ENCODE assay signal across 10 mouse cellular contexts in the genomic region with DNA sequence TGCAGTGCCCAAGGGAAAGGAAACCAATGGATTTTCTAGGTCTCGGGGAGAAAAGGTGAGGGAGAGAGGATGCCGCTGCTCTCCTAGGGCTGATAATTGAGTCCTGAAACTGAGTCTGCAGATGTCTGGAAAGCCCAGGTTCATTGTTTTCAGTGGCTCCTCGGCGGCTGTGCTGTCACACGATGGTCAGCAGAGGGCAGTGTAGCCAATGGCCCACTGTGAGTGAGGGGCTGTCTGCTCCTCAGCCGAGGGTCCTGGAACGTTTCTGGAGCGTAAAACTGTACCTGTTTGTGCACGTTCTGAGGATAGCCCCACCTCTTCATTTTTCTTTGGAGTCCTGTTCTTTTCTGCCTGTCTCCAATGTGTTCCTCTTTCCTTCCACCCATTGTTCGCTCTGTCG. TPM values are rescaled to one million over a fixed set of nuclear protein-coding genes. Genes with fewer than 3 reads are reported as not detected.
A peak's percentile ranks its signal among the peaks of the same experiment; 100 is the strongest.
DNase-seq lines count a peak whose midpoint lies in the region; ATAC-seq and TF ChIP-seq lines count a peak whose summit lies in the region.
"Had no signal": no experiment of that assay in that cellular context is flagged by ENCODE, and none has a peak within 500 bp of the region (broad histone marks: within the 10 kb centered on the region; RNA-seq: fewer than 3 reads in every experiment).

No protein-coding gene starts in this region.

- H3K9ac ChIP-seq in limb, embryonic 11.5 days (ENCODE audit: low read length) = no peak overlapping the region
- H3K9ac ChIP-seq: limb, embryonic 15.5 days had no signal

- no peak overlapping the region for H3K4me2 ChIP-seq in limb, embryonic 11.5 days (ENCODE audit: low read depth, severe bottlenecking)
- H3K4me2 ChIP-seq: limb, embryonic 15.5 days had no signal

- H3K36me3 ChIP-seq in limb, embryonic 11.5 days (ENCODE audit: control insufficient read depth, insufficient read depth, low read length) = no peaks in the 10 kb centered on the region
- H3K36me3 ChIP-seq: limb, embryonic 15.5 days had no signal

- H3K4me3 ChIP-seq in left cerebral cortex, adult 2 months = no peak overlapping the region
- no peak overlapping the region for H3K4me3 ChIP-seq in limb, embryonic 11.5 days (ENCODE audit: low read depth, low read length)
- H3K4me3 ChIP-seq: limb, embryonic 15.5 days had no signal

- peak; percentile 60 to 65 for DNase-seq in cerebellum, postnatal 14 days
- DNase-seq in left cerebral cortex, adult 2 months (ENCODE audit: extremely low spot score in 1 of 2, low spot score in 2 of 2) = peak in 1 of 2 experiments; percentile 18
- no peak for DNase-seq in left cerebral cortex, postnatal 10 days (ENCODE audit: extremely low spot score in 1 of 2, low spot score in 2 of 2)
- DNase-seq in ES-CJ7 (ENCODE audit: low read depth, low spot score) = peak; percentile 47
- DNase-seq in limb, embryonic 11.5 days (ENCODE audit: low spot score) = peak; percentile 79
- no peak for DNase-seq in frontal cortex, postnatal 36 days (ENCODE audit: low spot score in 2 of 2)
- no peak for DNase-seq in frontal cortex, postnatal 10 days (ENCODE audit: low spot score in 2 of 2)

- H3K4me1 ChIP-seq in limb, embryonic 11.5 days (ENCODE audit: control insufficient read depth, insufficient read depth, low read length) = no peaks in the 10 kb centered on the region
- H3K4me1 ChIP-seq: limb, embryonic 15.5 days had no signal

- WGBS in limb, embryonic 11.5 days = 34% methylated on average over 11 of the region's 11 CpGs

- peak; percentile 67 for TF ChIP-seq CTCF in left cerebral cortex, adult 2 months (IDR thresholded peaks at IDR 0.05)

- no peaks in the 10 kb centered on the region for H3K9me3 ChIP-seq in limb, embryonic 11.5 days (ENCODE audit: control insufficient read depth, low read length)
- H3K9me3 ChIP-seq: limb, embryonic 15.5 days had no signal

- ATAC-seq in cerebellum, adult (ENCODE audit: insufficient number of reproducible peaks, low FRiP score, low TSS enrichment) = no peak
- ATAC-seq in limb, embryonic 11.5 days (ENCODE audit: insufficient number of reproducible peaks, low FRiP score, low TSS enrichment, low read depth) = no peak

- no peaks in the 10 kb centered on the region for H3K27me3 ChIP-seq in limb, embryonic 11.5 days (ENCODE audit: control insufficient read depth, insufficient read depth, low read length)
- H3K27me3 ChIP-seq: limb, embryonic 15.5 days had no signal

- intact Hi-C loops in left cerebral cortex, adult 2 months (cut with DNase I) = loop anchor here (5.0 kb wide), 1 partner anchor 275 kb away; no protein-coding TSS in a partner anchor
- intact Hi-C loops in left cerebral cortex, postnatal 10 days (cut with DNase I) = no loop called here

- no peak overlapping the region for H3K27ac ChIP-seq in left cerebral cortex, adult 2 months
- no peak overlapping the region for H3K27ac ChIP-seq in limb, embryonic 11.5 days (replicated peaks; ENCODE audit: low read depth, low read length)
- H3K27ac ChIP-seq: limb, embryonic 15.5 days had no signal

RNA-seq across cellular contexts. Expression of gene Cmtr2, which starts 13.7 kb away (rescaled TPM):
- 1 to 10 TPM; 5.9 to 6.2 TPM for total RNA-seq in left cerebral cortex, adult 2 months (2021)
- 1 to 10 TPM; 5.1 to 5.3 TPM for total RNA-seq in left cerebral cortex, postnatal 10 days (2021)
- polyA plus RNA-seq in limb, embryonic 11.5 days (2014; fragmentation: Nextera tagmentation; extraction: Ambion mirVana) = 9.6 and 9.9 TPM in 2 replicates

RNA-seq across cellular contexts. Expression of gene Calb2, which starts 33.8 kb away (rescaled TPM):
- 10 to 100 TPM; 20.4 to 26.8 TPM for total RNA-seq in left cerebral cortex, adult 2 months (2021)
- total RNA-seq in left cerebral cortex, postnatal 10 days (2021) = 10 to 100 TPM; 59.2 to 70.7 TPM
- polyA plus RNA-seq in limb, embryonic 11.5 days (2014; fragmentation: Nextera tagmentation; extraction: Ambion mirVana) = 30.2 and 40.6 TPM in 2 replicates
- total RNA-seq: neutrophil, adult 5-6 weeks had no signal

Comparison
In these comparisons a context has a peak if more than half of its experiments do, and no peak if none do; other contexts are left out.
1. DNase-seq: peak in cerebellum, postnatal 14 days (2 of 2), ES-CJ7 (single experiment) and limb, embryonic 11.5 days (single experiment); none in left cerebral cortex, postnatal 10 days (0 of 2), frontal cortex, postnatal 36 days (0 of 2) and frontal cortex, postnatal 10 days (0 of 2).